ENCODE assay signal across 9 mouse cellular contexts in genomic region chr14:119544596-119544995, GRCm38 (mm10).
"Had no signal": no experiment of that assay in that cellular context is flagged by ENCODE, and none has a peak within 500 bp of the region (broad histone marks: within the 10 kb centered on the region; RNA-seq: fewer than 3 reads in every experiment).

No protein-coding gene starts in this region.

- DNase-seq: kidney, postnatal 14 days; lung, embryonic 14.5 days; lung, postnatal 10 days; lung, postnatal 4 days; retina, postnatal 1 day; right cerebral cortex, postnatal 4 days; spleen, adult 18-20 months; thymus, adult 18-20 months; thymus, postnatal 14 days had no signal
